Mouse (Mus musculus): Measurements from ENCODE around the gene Htr2a.
A peak's percentile ranks its signal among the peaks of the same experiment; 100 is the strongest.

GRCm38 (mm10) chr14:74643296-74643695 is 2.7 kb downstream of the Htr2a start:
- TF ChIP-seq CTCF (IDR thresholded peaks at IDR 0.05; ENCODE audit: extremely low read depth, insufficient read depth, insufficient read length, insufficient replicate concordance) (peak; percentile 73; the same call in 1 of the 2 replicates), POLR2A (IDR thresholded peaks at IDR 0.05; ENCODE audit: low read depth, low read length) (no peak)

Measured in spleen, adult 2 months (tissue).